Mouse (Mus musculus): ENCODE data around the gene Sohlh1. TPM values are rescaled to one million over a fixed set of nuclear protein-coding genes. Genes with fewer than 3 reads are reported as not detected.

The Sohlh1 gene
- polyA plus RNA-seq (2014; fragmentation: Nextera tagmentation; extraction: Ambion mirVana): not detected in 2 replicates

DNA sequence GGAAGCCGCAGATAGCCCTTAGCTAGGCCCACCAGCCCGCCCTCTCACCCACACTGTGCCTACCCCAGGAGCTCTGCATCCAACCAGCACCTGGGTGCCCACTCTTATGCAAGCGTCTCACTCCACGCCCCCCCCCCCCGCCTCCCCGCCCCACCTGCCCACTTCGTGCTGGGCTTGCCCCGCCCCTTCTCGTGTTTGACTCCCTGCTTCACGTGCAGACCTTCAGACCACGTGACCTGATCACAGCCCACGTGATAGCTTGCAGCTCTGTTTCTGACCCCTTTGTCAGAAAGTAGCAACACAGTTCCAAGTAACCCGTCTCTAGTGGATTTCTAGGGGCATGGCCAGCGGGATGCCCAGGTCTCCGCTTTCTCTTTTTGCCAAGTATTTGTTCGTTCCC lies at the start of gene Sohlh1:
TSS of gene Sohlh1 (minus strand) at position 23 of the 400 bp plus-strand sequence.
- Histone ChIP-seq H3K27me3 (ENCODE audit: control insufficient read depth, insufficient read depth, low read length) (peaks cover 9% of the 10 kb centered on the region; the same call in 1 of the 2 replicates), H3K36me3 (ENCODE audit: control insufficient read depth, insufficient read depth, low read length) (no peaks in the 10 kb centered on the region), H3K27ac (ENCODE audit: low read depth, low read length) (no peak within 1 kb of the TSS), H3K4me1 (ENCODE audit: control insufficient read depth, insufficient read depth, low read length) (no peaks in the 10 kb centered on the region), H3K4me3 (ENCODE audit: low read depth, low read length) (no peak within 1 kb of the TSS), H3K9me3 (replicated peaks; ENCODE audit: control insufficient read depth, low read length) (no peaks in the 10 kb centered on the region), H3K9ac (ENCODE audit: low read depth, low read length) (no peak within 1 kb of the TSS), H3K4me2 (no peak within 1 kb of the TSS)
- ATAC-seq (replicated peaks; ENCODE audit: insufficient number of reproducible peaks, low FRiP score, low TSS enrichment): no peak
- WGBS (ENCODE audit: insufficient replicate concordance): 79% methylated on average over 16 of the region's 16 CpGs

DNA sequence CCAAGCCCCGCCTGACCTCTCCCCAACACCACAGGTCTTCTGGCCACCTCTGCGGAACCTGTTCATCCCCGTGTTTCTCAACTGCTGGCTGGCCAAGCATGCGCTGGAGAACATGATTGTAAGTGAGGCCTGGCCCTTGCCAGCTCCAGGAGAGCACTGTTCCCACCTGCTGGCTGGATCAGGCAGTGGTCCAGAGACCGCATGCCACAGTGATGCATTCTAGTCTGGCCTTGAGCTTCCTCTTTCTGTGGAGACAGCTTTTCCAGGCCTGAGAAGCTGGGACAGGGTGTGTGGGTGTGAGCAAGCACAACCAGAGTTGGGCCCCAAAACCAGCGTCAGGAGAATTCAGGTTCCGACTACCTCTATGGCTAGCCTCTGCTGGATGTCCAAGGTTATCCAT lies 45.4 kb upstream of the Sohlh1 start:
- no peaks in the 10 kb centered on the region for H3K4me1 ChIP-seq (ENCODE audit: control insufficient read depth, insufficient read depth, low read length)
- WGBS (ENCODE audit: insufficient replicate concordance): 79% methylated on average over 7 of the region's 7 CpGs
- ATAC-seq (replicated peaks; ENCODE audit: insufficient number of reproducible peaks, low FRiP score, low TSS enrichment): no peak; the same call in 1 of the 2 replicates

DNA sequence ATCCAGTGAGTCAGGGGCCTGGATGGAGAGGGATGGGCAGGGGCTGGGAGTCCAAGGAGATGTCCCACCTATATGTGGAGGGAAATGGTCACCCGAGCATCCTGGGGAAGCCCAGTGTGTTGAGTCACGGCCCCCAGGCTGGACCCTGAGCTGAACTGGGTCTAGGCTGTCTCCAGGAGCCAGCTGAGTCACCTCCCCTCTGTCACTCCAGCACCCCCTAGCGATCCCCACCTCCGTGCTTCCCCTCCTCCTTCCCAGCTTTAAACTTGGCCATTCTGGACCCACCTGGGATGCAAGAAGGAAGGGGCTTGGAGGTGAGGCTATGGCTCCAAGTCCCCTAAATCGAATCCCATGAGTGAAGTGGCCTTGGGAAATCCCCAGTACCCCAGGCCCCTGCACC lies 41.1 kb upstream of the Sohlh1 start:
- no peaks in the 10 kb centered on the region for H3K9me3 ChIP-seq (replicated peaks; ENCODE audit: control insufficient read depth, low read length)
- ATAC-seq (replicated peaks; ENCODE audit: insufficient number of reproducible peaks, low FRiP score, low TSS enrichment): no peak
- 57% methylated on average over 5 of the region's 5 CpGs for WGBS (ENCODE audit: insufficient replicate concordance)
- no peaks in the 10 kb centered on the region for H3K4me1 ChIP-seq (ENCODE audit: control insufficient read depth, insufficient read depth, low read length)
- H3K27ac ChIP-seq (ENCODE audit: low read depth, low read length): no peak overlapping the region
- no peak overlapping the region for H3K9ac ChIP-seq (ENCODE audit: low read depth, low read length)
- H3K36me3 ChIP-seq (ENCODE audit: control insufficient read depth, insufficient read depth, low read length): no peaks in the 10 kb centered on the region
- no peak overlapping the region for H3K4me3 ChIP-seq (ENCODE audit: low read depth, low read length)
- H3K4me2 ChIP-seq: no peak overlapping the region
- H3K27me3 ChIP-seq (ENCODE audit: control insufficient read depth, insufficient read depth, low read length): 0 out of 2 replicates have a peak, but pooled peaks cover 2% of the 10 kb centered on the region

More for the DNA sequence above, 45.4 kb upstream of the Sohlh1 start:
- Histone ChIP-seq H3K27ac (ENCODE audit: low read depth, low read length) (no peak overlapping the region), H3K9me3 (replicated peaks; ENCODE audit: control insufficient read depth, low read length) (no peaks in the 10 kb centered on the region), H3K36me3 (ENCODE audit: control insufficient read depth, insufficient read depth, low read length) (no peaks in the 10 kb centered on the region), H3K4me3 (ENCODE audit: low read depth, low read length) (no peak overlapping the region), H3K27me3 (ENCODE audit: control insufficient read depth, insufficient read depth, low read length) (0 out of 2 replicates have a peak, but pooled peaks cover 2% of the 10 kb centered on the region), H3K9ac (ENCODE audit: low read depth, low read length) (no peak overlapping the region), H3K4me2 (no peak overlapping the region)

DNA sequence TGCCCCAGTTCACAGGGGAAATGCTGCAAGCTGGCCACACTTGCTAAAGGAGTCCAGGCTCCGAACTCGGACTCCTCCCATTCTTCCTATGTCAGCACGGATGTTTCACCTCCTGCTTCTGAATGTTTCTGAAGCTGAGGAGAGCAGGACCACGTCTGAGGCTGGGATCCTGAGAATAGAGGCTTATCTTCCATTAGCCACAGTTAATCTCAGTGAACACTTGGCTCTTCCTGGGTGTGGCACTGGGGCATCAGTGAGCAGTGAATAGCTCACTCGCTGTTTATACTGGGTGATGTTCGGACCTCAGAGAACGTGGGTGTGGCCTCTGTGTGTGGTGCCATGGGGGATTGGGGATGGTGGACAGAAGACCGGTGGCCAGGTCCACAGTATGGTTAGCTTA lies 40.2 kb upstream of the Sohlh1 start:
- Histone ChIP-seq H3K4me2 (no peak overlapping the region), H3K27me3 (ENCODE audit: control insufficient read depth, insufficient read depth, low read length) (no peaks in the 10 kb centered on the region), H3K4me3 (ENCODE audit: low read depth, low read length) (no peak overlapping the region), H3K9me3 (replicated peaks; ENCODE audit: control insufficient read depth, low read length) (no peaks in the 10 kb centered on the region), H3K27ac (ENCODE audit: low read depth, low read length) (no peak overlapping the region), H3K4me1 (ENCODE audit: control insufficient read depth, insufficient read depth, low read length) (no peaks in the 10 kb centered on the region), H3K9ac (ENCODE audit: low read depth, low read length) (no peak overlapping the region), H3K36me3 (ENCODE audit: control insufficient read depth, insufficient read depth, low read length) (no peaks in the 10 kb centered on the region)
- 52% methylated on average over 8 of the region's 8 CpGs for WGBS (ENCODE audit: insufficient replicate concordance)
- no peak for ATAC-seq (replicated peaks; ENCODE audit: insufficient number of reproducible peaks, low FRiP score, low TSS enrichment)

DNA sequence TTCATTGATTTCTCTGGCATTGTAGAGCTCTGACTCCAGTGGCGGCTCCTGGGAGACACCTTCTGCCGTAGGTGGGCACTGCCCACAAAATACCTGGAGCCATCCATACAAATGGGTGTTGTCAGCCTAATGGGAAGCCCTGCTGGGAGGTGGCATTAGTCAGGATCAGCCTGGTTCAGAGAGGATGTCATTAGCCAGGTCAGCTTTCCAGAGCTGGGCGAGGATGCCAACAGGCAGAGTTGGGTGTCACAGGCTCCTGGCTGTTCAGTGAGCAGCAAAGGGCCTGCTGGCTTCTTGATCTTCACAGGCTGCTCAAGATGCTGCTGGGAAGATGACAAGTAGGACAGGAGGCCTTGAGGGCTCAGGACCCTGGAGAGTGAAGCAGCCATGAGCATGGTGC lies 37.7 kb upstream of the Sohlh1 start:
- H3K9ac ChIP-seq (ENCODE audit: low read depth, low read length): no peak overlapping the region
- no peak overlapping the region for H3K4me3 ChIP-seq (ENCODE audit: low read depth, low read length)
- H3K36me3 ChIP-seq (ENCODE audit: control insufficient read depth, insufficient read depth, low read length): no peaks in the 10 kb centered on the region
- no peaks in the 10 kb centered on the region for H3K9me3 ChIP-seq (replicated peaks; ENCODE audit: control insufficient read depth, low read length)
- H3K4me2 ChIP-seq: no peak overlapping the region
- ATAC-seq (replicated peaks; ENCODE audit: insufficient number of reproducible peaks, low FRiP score, low TSS enrichment): no peak
- peaks cover 9% of the 10 kb centered on the region; the same call in 1 of the 2 replicates for H3K27me3 ChIP-seq (ENCODE audit: control insufficient read depth, insufficient read depth, low read length)
- no peak overlapping the region for H3K27ac ChIP-seq (ENCODE audit: low read depth, low read length)
- whole genome bisulfite sequencing (ENCODE audit: insufficient replicate concordance): 78% methylated on average over 3 of the region's 3 CpGs
- H3K4me1 ChIP-seq (ENCODE audit: control insufficient read depth, insufficient read depth, low read length): no peaks in the 10 kb centered on the region

DNA sequence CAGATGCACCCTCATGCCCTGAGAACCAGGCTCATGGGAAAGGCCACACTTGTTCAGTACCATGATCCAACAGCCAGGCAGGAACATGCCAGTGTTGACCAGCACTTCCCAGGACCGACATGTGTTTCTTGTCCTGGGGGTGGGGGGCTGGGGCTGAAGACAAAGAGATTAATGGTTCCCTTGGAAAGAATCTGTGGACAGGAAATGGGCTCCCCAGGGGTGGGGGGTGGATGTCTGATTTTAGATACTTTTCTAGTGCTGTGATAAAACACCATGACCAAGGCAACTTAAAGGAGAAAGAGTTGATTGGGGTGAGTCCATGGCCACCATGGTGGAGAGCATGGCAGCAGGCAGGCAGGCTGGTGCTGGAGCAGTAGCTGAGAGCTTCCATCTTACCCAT lies 35.2 kb upstream of the Sohlh1 start:
- Histone ChIP-seq H3K4me1 (ENCODE audit: control insufficient read depth, insufficient read depth, low read length) (no peaks in the 10 kb centered on the region), H3K27me3 (ENCODE audit: control insufficient read depth, insufficient read depth, low read length) (peaks cover 34% of the 10 kb centered on the region), H3K4me3 (ENCODE audit: low read depth, low read length) (no peak overlapping the region), H3K9ac (ENCODE audit: low read depth, low read length) (no peak overlapping the region), H3K36me3 (ENCODE audit: control insufficient read depth, insufficient read depth, low read length) (no peaks in the 10 kb centered on the region), H3K4me2 (no peak overlapping the region), H3K27ac (ENCODE audit: low read depth, low read length) (no peak overlapping the region), H3K9me3 (replicated peaks; ENCODE audit: control insufficient read depth, low read length) (no peaks in the 10 kb centered on the region)
- ATAC-seq (replicated peaks; ENCODE audit: insufficient number of reproducible peaks, low FRiP score, low TSS enrichment): no peak
- 39% methylated on average over 1 of the region's 1 CpGs for WGBS (ENCODE audit: insufficient replicate concordance)

DNA sequence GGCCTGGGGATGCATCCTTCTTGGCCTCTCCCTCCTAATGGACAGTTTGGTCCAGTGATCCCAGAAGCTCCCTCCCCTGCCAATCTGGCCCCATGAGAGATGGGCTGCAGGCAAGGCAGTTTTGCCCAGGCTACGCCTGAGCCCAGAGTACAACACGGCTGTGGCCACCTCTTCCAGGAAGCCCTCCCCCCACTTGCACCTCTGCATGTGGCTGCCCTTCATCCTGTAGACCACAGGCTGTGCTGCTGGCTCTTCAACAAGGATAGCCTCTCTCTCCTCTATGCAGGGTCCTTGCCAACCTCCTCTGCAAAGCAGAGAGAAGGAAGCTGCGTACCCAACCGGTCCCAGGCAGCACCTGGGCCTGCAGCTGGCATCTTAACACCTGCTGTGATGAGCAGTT lies 32.0 kb upstream of the Sohlh1 start:
- Histone ChIP-seq H3K27ac (ENCODE audit: low read depth, low read length) (no peak overlapping the region), H3K4me1 (ENCODE audit: control insufficient read depth, insufficient read depth, low read length) (no peaks in the 10 kb centered on the region), H3K9me3 (replicated peaks; ENCODE audit: control insufficient read depth, low read length) (0 out of 2 replicates have a peak, but pooled peaks cover 5% of the 10 kb centered on the region), H3K4me2 (no peak overlapping the region), H3K27me3 (ENCODE audit: control insufficient read depth, insufficient read depth, low read length) (peaks cover 46% of the 10 kb centered on the region), H3K4me3 (ENCODE audit: low read depth, low read length) (no peak overlapping the region), H3K36me3 (ENCODE audit: control insufficient read depth, insufficient read depth, low read length) (no peaks in the 10 kb centered on the region), H3K9ac (ENCODE audit: low read depth, low read length) (no peak overlapping the region)
- ATAC-seq (replicated peaks; ENCODE audit: insufficient number of reproducible peaks, low FRiP score, low TSS enrichment): no peak
- WGBS (ENCODE audit: insufficient replicate concordance): 61% methylated on average over 4 of the region's 4 CpGs

DNA sequence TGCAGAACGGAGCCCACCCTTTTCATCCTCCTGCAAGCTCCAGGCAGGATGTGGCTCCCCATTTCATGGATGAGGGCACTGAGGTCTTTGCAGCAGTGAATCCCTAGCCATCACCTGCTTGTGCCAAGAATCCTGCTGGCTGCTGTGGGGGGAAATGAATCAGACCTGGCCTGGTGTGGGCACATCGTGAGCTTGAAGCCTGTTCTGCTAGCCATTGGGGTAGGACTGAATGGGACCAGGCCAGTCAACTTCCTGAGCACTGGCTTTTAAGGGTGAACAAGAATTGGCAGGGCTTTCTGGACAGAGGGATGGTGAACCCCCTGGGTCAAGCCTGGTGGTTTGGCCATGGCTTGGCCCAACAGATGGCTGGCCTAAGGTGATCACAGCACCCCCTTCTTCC lies 31.5 kb upstream of the Sohlh1 start:
- H3K9ac ChIP-seq (ENCODE audit: low read depth, low read length): no peak overlapping the region
- H3K36me3 ChIP-seq (ENCODE audit: control insufficient read depth, insufficient read depth, low read length): no peaks in the 10 kb centered on the region
- no peaks in the 10 kb centered on the region for H3K4me1 ChIP-seq (ENCODE audit: control insufficient read depth, insufficient read depth, low read length)
- H3K27ac ChIP-seq (ENCODE audit: low read depth, low read length): no peak overlapping the region
- peaks cover 46% of the 10 kb centered on the region for H3K27me3 ChIP-seq (ENCODE audit: control insufficient read depth, insufficient read depth, low read length)
- H3K9me3 ChIP-seq (replicated peaks; ENCODE audit: control insufficient read depth, low read length): 0 out of 2 replicates have a peak, but pooled peaks cover 5% of the 10 kb centered on the region
- WGBS (ENCODE audit: insufficient replicate concordance): 69% methylated on average over 2 of the region's 2 CpGs
- no peak for ATAC-seq (replicated peaks; ENCODE audit: insufficient number of reproducible peaks, low FRiP score, low TSS enrichment)
- no peak overlapping the region for H3K4me2 ChIP-seq
- H3K4me3 ChIP-seq (ENCODE audit: low read depth, low read length): no peak overlapping the region

DNA sequence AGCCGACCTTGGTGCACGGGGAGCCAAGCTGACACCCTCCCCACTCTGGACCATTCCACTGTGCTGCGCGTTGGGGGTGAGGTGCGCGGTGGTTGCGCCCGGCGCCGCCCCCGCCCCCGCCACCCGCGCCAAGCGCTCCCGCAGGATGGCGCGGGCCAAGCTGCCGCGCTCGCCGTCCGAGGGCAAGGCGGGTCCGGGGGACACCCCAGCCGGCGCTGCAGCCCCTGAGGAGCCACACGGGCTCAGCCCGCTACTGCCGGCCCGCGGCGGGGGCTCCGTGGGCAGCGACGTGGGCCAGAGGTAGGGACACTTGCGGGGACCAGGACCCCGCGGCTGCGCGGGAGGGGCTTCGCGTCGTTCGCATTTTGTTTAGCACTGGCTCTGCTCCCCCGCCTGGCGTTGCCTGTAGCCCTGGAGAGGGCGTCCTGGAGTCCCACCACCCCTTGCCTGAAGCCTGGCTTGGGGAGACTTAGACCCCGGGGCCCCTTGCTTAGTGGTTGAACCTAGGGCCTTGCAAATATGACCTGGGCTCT lies 30.8 kb upstream of the Sohlh1 start:
- Histone ChIP-seq H3K27ac (ENCODE audit: low read depth, low read length) (no peak overlapping the region), H3K36me3 (ENCODE audit: control insufficient read depth, insufficient read depth, low read length) (no peaks in the 10 kb centered on the region), H3K4me1 (ENCODE audit: control insufficient read depth, insufficient read depth, low read length) (no peaks in the 10 kb centered on the region), H3K4me2 (peak overlapping the region; percentile 59), H3K27me3 (ENCODE audit: control insufficient read depth, insufficient read depth, low read length) (peaks cover 46% of the 10 kb centered on the region), H3K4me3 (ENCODE audit: low read depth, low read length) (peak overlapping the region; percentile 28), H3K9ac (ENCODE audit: low read depth, low read length) (no peak overlapping the region), H3K9me3 (replicated peaks; ENCODE audit: control insufficient read depth, low read length) (0 out of 2 replicates have a peak, but pooled peaks cover 5% of the 10 kb centered on the region)
- WGBS (ENCODE audit: insufficient replicate concordance): 4% methylated on average over 48 of the region's 49 CpGs
- ATAC-seq (replicated peaks; ENCODE audit: insufficient number of reproducible peaks, low FRiP score, low TSS enrichment): no peak

All from heart, embryonic 11.5 days (tissue).